9 mouse cellular contexts compared by ENCODE assay signal in the genomic region with DNA sequence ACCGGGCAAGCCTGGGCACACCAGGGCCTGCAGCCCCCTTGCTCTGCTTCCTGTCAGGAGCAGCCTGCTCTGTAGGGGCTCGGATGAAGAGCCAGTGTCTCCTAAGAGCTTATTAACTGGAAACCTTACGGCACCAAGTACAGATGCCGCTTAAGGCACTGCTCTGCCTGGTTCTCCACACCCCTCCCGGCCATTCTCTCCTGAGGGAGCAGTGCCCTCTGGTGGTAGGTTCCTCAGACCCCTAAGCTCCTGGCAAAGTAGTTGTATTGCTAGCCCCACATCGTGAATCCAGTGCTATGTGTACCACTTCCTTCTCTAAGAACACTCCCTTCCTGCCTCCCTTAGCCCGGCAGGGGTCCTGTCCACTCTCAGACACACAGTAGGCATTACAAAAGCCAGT. TPM values are rescaled to one million over a fixed set of nuclear protein-coding genes. Genes with fewer than 3 reads are reported as not detected.
A peak's percentile ranks its signal among the peaks of the same experiment; 100 is the strongest.
DNase-seq lines count a peak whose midpoint lies in the region; ATAC-seq lines count a peak whose summit lies in the region.
"Had no signal": no experiment of that assay in that cellular context is flagged by ENCODE, and none has a peak within 500 bp of the region (broad histone marks: within the 10 kb centered on the region; RNA-seq: fewer than 3 reads in every experiment).

No protein-coding gene starts in this region.

- intact Hi-C loops in heart, postnatal 25 days (cut with DNase I), result no loop called here

- no peak overlapping the region for H3K9ac ChIP-seq in embryonic facial prominence, embryonic 14.5 days (ENCODE audit: low read depth, low read length)
- H3K9ac ChIP-seq in limb, embryonic 13.5 days, result no peak overlapping the region; the same call in 1 of the 2 replicates

- peaks cover 65% of the 10 kb centered on the region for H3K36me3 ChIP-seq in embryonic facial prominence, embryonic 14.5 days (ENCODE audit: control insufficient read depth, insufficient read depth, low read length)
- H3K36me3 ChIP-seq in limb, embryonic 13.5 days, result peaks cover 78% of the 10 kb centered on the region

- no peak overlapping the region for H3K4me3 ChIP-seq in embryonic facial prominence, embryonic 14.5 days (ENCODE audit: low read depth, low read length)
- no peak overlapping the region for H3K4me3 ChIP-seq in limb, embryonic 13.5 days
- H3K4me3 ChIP-seq: megakaryocyte, embryonic 14.5 days had no signal

- peak overlapping the region; percentile 55 for H3K27ac ChIP-seq in embryonic facial prominence, embryonic 14.5 days (replicated peaks; ENCODE audit: low read depth, low read length)
- 0 out of 2 replicates have a peak overlapping the region, but pooled peaks have one; percentile 28 for H3K27ac ChIP-seq in limb, embryonic 13.5 days

- DNase-seq in heart, adult 18-20 months, result peak; percentile 68 to 79
- DNase-seq in heart, postnatal 25 days (ENCODE audit: low spot score), result no peak
- DNase-seq in T-cell, adult 2 months (ENCODE audit: low spot score), result peak; percentile 88
- DNase-seq in embryonic facial prominence, embryonic 14.5 days (ENCODE audit: low spot score), result peak; percentile 78
- peak; percentile 37 for DNase-seq in hindlimb bud, embryonic 11.5 days (ENCODE audit: extremely low spot score, low read depth, low spot score)
- peak; percentile 91 for DNase-seq in thymus, postnatal 0 days (ENCODE audit: low spot score)

- peak overlapping the region; percentile 32 for H3K4me2 ChIP-seq in embryonic facial prominence, embryonic 14.5 days (ENCODE audit: low read depth, low read length)
- H3K4me2 ChIP-seq in limb, embryonic 13.5 days (replicated peaks), result no peak overlapping the region

- no peaks in the 10 kb centered on the region for H3K27me3 ChIP-seq in embryonic facial prominence, embryonic 14.5 days (replicated peaks; ENCODE audit: control insufficient read depth, insufficient read depth, low read length)
- no peaks in the 10 kb centered on the region for H3K27me3 ChIP-seq in limb, embryonic 13.5 days
- H3K27me3 ChIP-seq: megakaryocyte, embryonic 14.5 days had no signal

- peak; percentile 83 for ATAC-seq in embryonic facial prominence, embryonic 14.5 days (ENCODE audit: low read depth)
- no peak for ATAC-seq in limb, embryonic 13.5 days (ENCODE audit: low FRiP score, low read depth)
- peak; percentile 57; the same call in 1 of the 2 replicates for ATAC-seq in neutrophil, adult 5-6 weeks (ENCODE audit: extremely low read depth, insufficient number of reproducible peaks, low FRiP score, poor library complexity, severe bottlenecking)

- no peaks in the 10 kb centered on the region for H3K9me3 ChIP-seq in embryonic facial prominence, embryonic 14.5 days (ENCODE audit: control insufficient read depth, low read length)
- no peaks in the 10 kb centered on the region for H3K9me3 ChIP-seq in limb, embryonic 13.5 days
- H3K9me3 ChIP-seq: megakaryocyte, embryonic 14.5 days had no signal

- H3K4me1 ChIP-seq in embryonic facial prominence, embryonic 14.5 days (ENCODE audit: control insufficient read depth, insufficient read depth, low read length), result no peaks in the 10 kb centered on the region
- H3K4me1 ChIP-seq in limb, embryonic 13.5 days, result no peaks in the 10 kb centered on the region

- 65% methylated on average over 5 of the region's 7 CpGs for WGBS in embryonic facial prominence, embryonic 14.5 days
- 54% methylated on average over 7 of the region's 7 CpGs for WGBS in limb, embryonic 13.5 days

RNA-seq across cellular contexts. Expression of a gene that starts 12.3 kb away (rescaled TPM):
- 1 to 10 TPM; 4.4 to 7.3 TPM for total RNA-seq in heart, adult 18-20 months (2021)
- total RNA-seq in heart, postnatal 25 days (2021), result 1 to 10 TPM; 2.4 to 3.6 TPM
- polyA plus RNA-seq in embryonic facial prominence, embryonic 14.5 days (2014; fragmentation: Nextera tagmentation; extraction: Ambion mirVana), result 4.9 and 5.2 TPM in 2 replicates
- 2.5 TPM in 2 replicates for polyA plus RNA-seq in limb, embryonic 13.5 days (2015; fragmentation: Nextera tagmentation; extraction: Ambion mirVana)
- 568 and 590 TPM in 2 replicates for total RNA-seq in neutrophil, adult 5-6 weeks (2017)
- polyA plus RNA-seq in thymus, postnatal 0 days (2015; fragmentation: Nextera tagmentation; extraction: Ambion mirVana), result 205 and 252 TPM in 2 replicates

RNA-seq across cellular contexts. Expression of a gene that starts 44.4 kb away (rescaled TPM):
- 1 to 10 TPM; 2.7 to 5.1 TPM for total RNA-seq in heart, adult 18-20 months (2021)
- 1 to 10 TPM; 6.7 to 7.3 TPM for total RNA-seq in heart, postnatal 25 days (2021)
- polyA plus RNA-seq in embryonic facial prominence, embryonic 14.5 days (2014; fragmentation: Nextera tagmentation; extraction: Ambion mirVana), result 94.4 and 109 TPM in 2 replicates
- 221 and 237 TPM in 2 replicates for polyA plus RNA-seq in limb, embryonic 13.5 days (2015; fragmentation: Nextera tagmentation; extraction: Ambion mirVana)
- total RNA-seq in neutrophil, adult 5-6 weeks (2017), result 0.23 TPM in 1 of 2 replicates, not detected in the other
- 6.1 and 7.0 TPM in 2 replicates for polyA plus RNA-seq in thymus, postnatal 0 days (2015; fragmentation: Nextera tagmentation; extraction: Ambion mirVana)

Comparison
In these comparisons a context has a peak if more than half of its experiments do, and no peak if none do; other contexts are left out.
1. RNA of a gene that starts 12.3 kb away (total RNA-seq): 568 to 590 TPM in neutrophil, adult 5-6 weeks; 4.4 to 7.3 TPM in heart, adult 18-20 months and 2.4 to 3.6 TPM in heart, postnatal 25 days; every median in the first group is over 10 times any median in the second.